In genomic region chr10:84710192-84710591, GRCm38 (mm10) we compare ENCODE assay signal across 12 mouse cellular contexts. TPM values are rescaled to one million over a fixed set of nuclear protein-coding genes. Genes with fewer than 3 reads are reported as not detected.
DNase-seq lines count a peak whose midpoint lies in the region; ATAC-seq and TF ChIP-seq lines count a peak whose summit lies in the region.
"Had no signal": no experiment of that assay in that cellular context is flagged by ENCODE, and none has a peak within 500 bp of the region (broad histone marks: within the 10 kb centered on the region; RNA-seq: fewer than 3 reads in every experiment).

No protein-coding gene starts in this region.

- no peaks in the 10 kb centered on the region for H3K27me3 ChIP-seq in lung, embryonic 14.5 days (ENCODE audit: insufficient read depth, low read length)
- no peaks in the 10 kb centered on the region for H3K27me3 ChIP-seq in hindbrain, postnatal 0 days (ENCODE audit: insufficient read depth, low read length)
- H3K27me3 ChIP-seq in stomach, postnatal 0 days (ENCODE audit: control insufficient read depth, insufficient read depth, low read length) = no peaks in the 10 kb centered on the region
- H3K27me3 ChIP-seq: liver, embryonic 15.5 days had no signal

- no peak overlapping the region for H3K27ac ChIP-seq in lung, embryonic 14.5 days (ENCODE audit: low read depth)
- H3K27ac ChIP-seq in hindbrain, postnatal 0 days = peak overlapping the region; percentile 26; the same call in 1 of the 2 replicates
- H3K27ac ChIP-seq in stomach, postnatal 0 days (replicated peaks) = no peak overlapping the region
- H3K27ac ChIP-seq: heart, embryonic 10.5 days; liver, embryonic 15.5 days had no signal

- 37% methylated on average over 4 of the region's 4 CpGs for WGBS in lung, embryonic 14.5 days
- 12% methylated on average over 4 of the region's 4 CpGs for WGBS in hindbrain, postnatal 0 days
- WGBS in stomach, postnatal 0 days = 59% methylated on average over 4 of the region's 4 CpGs

- H3K4me1 ChIP-seq in lung, embryonic 14.5 days (ENCODE audit: insufficient read depth) = no peaks in the 10 kb centered on the region
- H3K4me1 ChIP-seq in hindbrain, postnatal 0 days (ENCODE audit: insufficient read depth, low read length) = peaks cover 12% of the 10 kb centered on the region
- H3K4me1 ChIP-seq in stomach, postnatal 0 days (replicated peaks; ENCODE audit: control insufficient read depth, insufficient read depth) = no peaks in the 10 kb centered on the region
- H3K4me1 ChIP-seq: liver, embryonic 15.5 days had no signal

- H3K9me3 ChIP-seq in lung, embryonic 14.5 days (ENCODE audit: low read depth, low read length) = no peaks in the 10 kb centered on the region
- H3K9me3 ChIP-seq in hindbrain, postnatal 0 days (ENCODE audit: low read length) = no peaks in the 10 kb centered on the region
- no peaks in the 10 kb centered on the region for H3K9me3 ChIP-seq in stomach, postnatal 0 days (ENCODE audit: control insufficient read depth, low read length)
- H3K9me3 ChIP-seq: heart, embryonic 10.5 days; liver, embryonic 15.5 days had no signal

- peak; percentile 40 for DNase-seq in lung, embryonic 14.5 days
- DNase-seq in lung, adult 18-20 months = no peak
- DNase-seq in embryo, embryonic 9.5 days (ENCODE audit: extremely low spot score) = peak; percentile 20
- DNase-seq in hindbrain, postnatal 0 days (ENCODE audit: low spot score) = peak; percentile 55
- DNase-seq in stomach, postnatal 0 days (ENCODE audit: low spot score) = no peak
- no peak for DNase-seq in right cerebral cortex, adult 2 months (ENCODE audit: low spot score in 2 of 2)
- DNase-seq in gastrocnemius, postnatal 10 days = no peak
- DNase-seq: adrenal gland, postnatal 25 days; cerebellum, postnatal 25 days; kidney, adult 18-20 months had no signal

- peak; percentile 41; the same call in 1 of the 2 replicates for TF ChIP-seq CTCF in lung, embryonic 14.5 days (IDR thresholded peaks at IDR 0.05; ENCODE audit: low read depth)
- peak; percentile 56 for TF ChIP-seq CTCF in hindbrain, postnatal 0 days (IDR thresholded peaks at IDR 0.05; ENCODE audit: low read depth)
- TF ChIP-seq CTCF in stomach, postnatal 0 days (IDR thresholded peaks at IDR 0.05; ENCODE audit: low read depth) = peak; percentile 56

- no peak for TF ChIP-seq EP300 in stomach, postnatal 0 days (optimal IDR thresholded peaks at IDR 0.05)

- H3K4me2 ChIP-seq in lung, embryonic 14.5 days = no peak overlapping the region
- no peak overlapping the region for H3K4me2 ChIP-seq in hindbrain, postnatal 0 days (ENCODE audit: low read depth, low read length)
- no peak overlapping the region for H3K4me2 ChIP-seq in stomach, postnatal 0 days (replicated peaks; ENCODE audit: low read depth)
- H3K4me2 ChIP-seq: liver, embryonic 15.5 days had no signal

- peaks cover 22% of the 10 kb centered on the region for H3K36me3 ChIP-seq in lung, embryonic 14.5 days (ENCODE audit: insufficient read depth)
- H3K36me3 ChIP-seq in hindbrain, postnatal 0 days (ENCODE audit: insufficient read depth, low read length) = peaks cover 8% of the 10 kb centered on the region; the same call in 1 of the 2 replicates
- H3K36me3 ChIP-seq in stomach, postnatal 0 days (ENCODE audit: control insufficient read depth, insufficient read depth, low read length) = peaks cover 2% of the 10 kb centered on the region; the same call in 1 of the 2 replicates

- H3K9ac ChIP-seq in lung, embryonic 14.5 days = no peak overlapping the region
- H3K9ac ChIP-seq in hindbrain, postnatal 0 days (replicated peaks; ENCODE audit: low read length) = no peak overlapping the region
- H3K9ac ChIP-seq in stomach, postnatal 0 days (ENCODE audit: low read length) = no peak overlapping the region
- H3K9ac ChIP-seq: liver, embryonic 15.5 days had no signal

- no peak overlapping the region for H3K4me3 ChIP-seq in lung, embryonic 14.5 days (ENCODE audit: low read depth, low read length)
- no peak overlapping the region for H3K4me3 ChIP-seq in hindbrain, postnatal 0 days (ENCODE audit: low read length)
- no peak overlapping the region for H3K4me3 ChIP-seq in stomach, postnatal 0 days (ENCODE audit: low read depth, low read length)
- H3K4me3 ChIP-seq: heart, embryonic 10.5 days; liver, embryonic 15.5 days had no signal

- ATAC-seq in lung, embryonic 14.5 days (ENCODE audit: insufficient read depth) = no peak
- no peak for ATAC-seq in hindbrain, postnatal 0 days
- ATAC-seq in stomach, postnatal 0 days (ENCODE audit: low FRiP score, low TSS enrichment) = no peak

RNA-seq across cellular contexts. Expression of gene Rfx4, which starts 45.7 kb away (rescaled TPM):
- not detected in 2 replicates for polyA plus RNA-seq in lung, embryonic 14.5 days (2014; fragmentation: Nextera tagmentation; extraction: Ambion mirVana)
- total RNA-seq in hindbrain, postnatal 0 days (2014; rRNA removed) = 16.7 and 21.5 TPM in 2 replicates
- polyA plus RNA-seq in hindbrain, postnatal 0 days (2015; fragmentation: Nextera tagmentation; extraction: Ambion mirVana) = 16.1 and 17.1 TPM in 2 replicates
- polyA plus RNA-seq in stomach, postnatal 0 days (2015; fragmentation: Nextera tagmentation; extraction: Ambion mirVana) = not detected in 2 replicates
- total RNA-seq in gastrocnemius, postnatal 10 days (2021) = under 1 TPM; 0.09 to 0.11 TPM
- total RNA-seq: adrenal gland, postnatal 25 days had no signal
- polyA plus RNA-seq: liver, embryonic 15.5 days had no signal

Comparison
In these comparisons a context has a peak if more than half of its experiments do, and no peak if none do; other contexts are left out.
1. DNase-seq: peak in lung, embryonic 14.5 days (single experiment), embryo, embryonic 9.5 days (single experiment) and hindbrain, postnatal 0 days (single experiment); none in lung, adult 18-20 months (0 of 2), stomach, postnatal 0 days (single experiment), right cerebral cortex, adult 2 months (0 of 2) and gastrocnemius, postnatal 10 days (single experiment).
2. RNA of gene Rfx4, which starts 45.7 kb away (polyA plus RNA-seq): 16.1 to 17.1 TPM in hindbrain, postnatal 0 days; not detected in lung, embryonic 14.5 days and not detected in stomach, postnatal 0 days; every median in the first group is over 10 times any median in the second.
3. Peak in every context shown above with its lines, with median percentiles within 50 percentile points of each other: CTCF ChIP-seq.